Mouse (Mus musculus): ENCODE data around the gene Osbpl10. TPM values are rescaled to one million over a fixed set of nuclear protein-coding genes. Genes with fewer than 3 reads are reported as not detected.

Osbpl10 gene
- 3.1 and 4.7 TPM in 2 replicates for polyA plus RNA-seq (2015; fragmentation: Nextera tagmentation; extraction: Ambion mirVana)

- Histone ChIP-seq H3K4me3 (peak within 1 kb of the TSS; percentile 85), H3K9me3 (no peaks in the 10 kb centered on the region), H3K9ac (peak within 1 kb of the TSS; percentile 87), H3K27me3 (no peaks in the 10 kb centered on the region), H3K4me1 (replicated peaks) (peaks cover 23% of the 10 kb centered on the region), H3K36me3 (no peaks in the 10 kb centered on the region), H3K27ac (replicated peaks) (peak within 1 kb of the TSS; percentile 85), H3K4me2 (peak within 1 kb of the TSS; percentile 94)
- WGBS: under 1% methylated on average over 68 of the region's 86 CpGs
- ATAC-seq (ENCODE audit: low FRiP score, low read depth): peak; percentile 84
Observed at GRCm38 (mm10) chr9:114978281-114979111, at the start of gene Osbpl10. TSS of gene Osbpl10 (plus strand) at chr9:114978569.

DNA sequence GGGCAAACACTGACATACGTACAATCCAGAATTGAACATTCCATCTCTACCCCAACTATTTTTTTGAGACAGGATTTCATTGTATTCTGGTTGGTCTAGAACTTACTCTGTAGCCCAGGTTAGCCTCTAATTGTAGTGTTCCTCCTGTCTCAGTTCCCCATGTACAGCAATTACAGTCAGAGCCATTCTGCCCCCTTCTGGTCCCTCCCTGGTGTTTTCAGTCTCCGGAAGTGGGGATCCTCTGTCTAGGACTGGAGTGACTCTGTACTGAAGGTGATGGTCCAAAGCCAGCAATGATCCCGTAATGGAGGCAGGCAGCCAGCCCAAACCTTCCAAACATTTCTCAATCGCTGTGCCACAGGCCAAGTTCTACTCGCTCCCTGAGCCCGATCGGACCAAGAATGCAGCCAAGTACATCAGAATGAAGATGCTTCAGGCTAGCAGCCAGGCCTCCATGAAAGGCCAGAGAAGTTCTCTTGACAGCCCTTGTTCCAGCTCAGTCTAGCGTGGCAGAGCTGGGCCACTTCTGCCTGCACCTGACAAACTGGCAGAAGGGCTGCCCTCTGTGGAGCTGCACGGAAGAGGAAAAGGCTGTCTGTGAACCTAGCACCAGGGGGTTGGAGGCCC, 47.8 kb upstream of the Osbpl10 start:
- Histone ChIP-seq H3K4me1 (replicated peaks) (peaks cover 15% of the 10 kb centered on the region), H3K27ac (replicated peaks) (peak overlapping the region; percentile 26; the same call in 1 of the 2 replicates), H3K9ac (no peak overlapping the region), H3K27me3 (no peaks in the 10 kb centered on the region), H3K9me3 (no peaks in the 10 kb centered on the region), H3K4me2 (no peak overlapping the region), H3K4me3 (no peak overlapping the region), H3K36me3 (no peaks in the 10 kb centered on the region)
- ATAC-seq (ENCODE audit: low FRiP score, low read depth): peak; percentile 23; the same call in 1 of the 2 replicates
- 56% methylated on average over 9 of the region's 9 CpGs for WGBS

- no peak for ATAC-seq (ENCODE audit: low FRiP score, low read depth)
- Histone ChIP-seq H3K27me3 (no peaks in the 10 kb centered on the region), H3K9ac (peak overlapping the region; percentile 57), H3K36me3 (no peaks in the 10 kb centered on the region), H3K4me3 (peak overlapping the region; percentile 60), H3K4me2 (peak overlapping the region; percentile 89), H3K9me3 (no peaks in the 10 kb centered on the region), H3K4me1 (replicated peaks) (peaks cover 15% of the 10 kb centered on the region), H3K27ac (replicated peaks) (no peak overlapping the region)
- WGBS: 21% methylated on average over 13 of the region's 13 CpGs
Observed at GRCm38 (mm10) chr9:114932607-114933006, 45.8 kb upstream of the Osbpl10 start.

GRCm38 (mm10) chr9:114933037-114933722, 45.2 kb upstream of the Osbpl10 start:
- ATAC-seq (ENCODE audit: low FRiP score, low read depth): peak; percentile 21
- Histone ChIP-seq H3K27me3 (no peaks in the 10 kb centered on the region), H3K9me3 (no peaks in the 10 kb centered on the region), H3K4me1 (replicated peaks) (peaks cover 15% of the 10 kb centered on the region), H3K27ac (replicated peaks) (peak overlapping the region; percentile 69), H3K4me2 (peak overlapping the region; percentile 89), H3K4me3 (peak overlapping the region; percentile 60), H3K9ac (peak overlapping the region; percentile 57), H3K36me3 (no peaks in the 10 kb centered on the region)
- under 1% methylated on average over 45 of the region's 50 CpGs for WGBS

DNA sequence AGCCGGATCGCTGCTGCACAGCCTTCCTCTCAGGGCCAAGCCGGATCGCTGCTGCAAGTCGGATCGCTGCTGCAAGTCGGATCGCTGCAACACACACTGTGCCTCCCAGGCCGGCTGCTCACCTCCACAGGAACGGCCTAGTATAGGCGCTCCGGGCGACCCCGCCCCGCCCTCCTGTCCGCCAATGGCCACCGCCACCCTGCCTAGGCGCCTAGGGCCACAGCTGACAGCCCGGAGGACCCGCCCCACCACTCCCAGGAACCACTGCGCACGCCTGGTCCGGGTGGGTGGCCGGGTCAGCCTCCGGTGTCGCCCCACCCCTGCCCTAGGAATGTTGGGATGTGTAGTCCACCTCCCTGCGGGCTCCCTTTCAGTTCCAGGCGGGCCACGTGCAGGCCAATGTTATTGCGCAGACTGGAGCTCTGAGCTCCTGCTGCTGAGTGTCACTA, 44.6 kb upstream of the Osbpl10 start, which contains the start of gene Gpd1l:
Gpd1l (minus strand) TSS at position 265 of the 449 bp plus-strand sequence.
- H3K27ac ChIP-seq (replicated peaks): peak within 1 kb of the TSS; percentile 69
- peak within 1 kb of the TSS; percentile 60 for H3K4me3 ChIP-seq
- H3K4me1 ChIP-seq (replicated peaks): peaks cover 15% of the 10 kb centered on the region
- 0% methylated on average over 30 of the region's 30 CpGs for WGBS
- H3K9ac ChIP-seq: peak within 1 kb of the TSS; percentile 57
- H3K9me3 ChIP-seq: no peaks in the 10 kb centered on the region
- peak; percentile 96 for ATAC-seq (ENCODE audit: low FRiP score, low read depth)
- H3K4me2 ChIP-seq: peak within 1 kb of the TSS; percentile 89
- no peaks in the 10 kb centered on the region for H3K36me3 ChIP-seq
- H3K27me3 ChIP-seq: no peaks in the 10 kb centered on the region

DNA sequence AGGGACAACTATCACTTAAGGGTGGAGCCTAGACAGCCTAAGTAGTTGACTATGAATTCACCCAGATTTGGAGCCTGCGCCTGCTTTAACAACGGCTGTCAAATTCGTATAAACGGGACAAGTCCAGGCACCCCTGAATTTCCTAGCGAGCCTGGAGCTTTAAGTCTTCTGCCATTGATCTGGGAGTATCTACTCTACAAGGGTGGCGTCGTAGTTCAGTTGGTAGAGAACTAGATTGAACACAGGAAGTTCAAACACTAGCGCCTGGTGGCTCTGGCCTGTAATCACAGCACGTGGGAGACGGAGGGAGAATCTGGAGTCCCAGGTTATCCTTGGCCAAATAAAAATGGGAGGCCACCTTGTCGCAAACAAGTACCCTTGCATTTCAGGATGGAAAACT, 44.1 kb upstream of the Osbpl10 start:
- Histone ChIP-seq H3K4me1 (replicated peaks) (peaks cover 15% of the 10 kb centered on the region), H3K4me2 (peak overlapping the region; percentile 89), H3K4me3 (peak overlapping the region; percentile 60), H3K9ac (no peak overlapping the region), H3K9me3 (no peaks in the 10 kb centered on the region), H3K27me3 (no peaks in the 10 kb centered on the region), H3K27ac (replicated peaks) (0 out of 2 replicates have a peak overlapping the region, but pooled peaks have one; percentile 69), H3K36me3 (no peaks in the 10 kb centered on the region)
- ATAC-seq (ENCODE audit: low FRiP score, low read depth): peak; percentile 1; the same call in 1 of the 2 replicates
- 71% methylated on average over 11 of the region's 11 CpGs for WGBS

DNA sequence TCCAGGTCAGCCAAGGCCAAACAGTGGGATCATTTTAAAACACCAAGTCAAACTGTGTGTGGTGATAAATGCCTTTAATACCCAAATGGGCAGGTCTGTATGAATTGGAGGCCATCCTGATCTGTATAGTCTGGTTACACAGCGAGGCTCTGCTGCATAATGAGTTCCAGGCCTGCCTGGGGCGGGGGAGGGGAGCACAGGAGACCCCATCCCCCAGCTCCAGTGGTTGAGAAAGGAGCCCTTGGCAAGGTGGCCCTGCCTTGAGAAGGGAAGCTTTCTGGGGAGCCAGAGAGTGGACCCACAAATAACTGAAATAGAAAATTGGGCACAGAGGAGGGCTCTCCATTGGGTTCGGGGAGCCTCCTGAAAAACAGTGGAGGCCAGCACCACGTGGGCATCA, 43.0 kb upstream of the Osbpl10 start:
- Histone ChIP-seq H3K27ac (replicated peaks) (no peak overlapping the region), H3K9me3 (no peaks in the 10 kb centered on the region), H3K4me3 (no peak overlapping the region), H3K4me2 (no peak overlapping the region), H3K9ac (no peak overlapping the region), H3K27me3 (no peaks in the 10 kb centered on the region), H3K4me1 (replicated peaks) (peaks cover 15% of the 10 kb centered on the region), H3K36me3 (no peaks in the 10 kb centered on the region)
- 81% methylated on average over 4 of the region's 4 CpGs for WGBS
- ATAC-seq (ENCODE audit: low FRiP score, low read depth): no peak

GRCm38 (mm10) chr9:114936687-114937086, 41.7 kb upstream of the Osbpl10 start:
- Histone ChIP-seq H3K27ac (replicated peaks) (no peak overlapping the region), H3K4me3 (no peak overlapping the region), H3K4me1 (replicated peaks) (peaks cover 15% of the 10 kb centered on the region), H3K36me3 (no peaks in the 10 kb centered on the region), H3K27me3 (no peaks in the 10 kb centered on the region), H3K4me2 (no peak overlapping the region), H3K9me3 (no peaks in the 10 kb centered on the region), H3K9ac (no peak overlapping the region)
- no peak for ATAC-seq (ENCODE audit: low FRiP score, low read depth)
- 86% methylated on average over 2 of the region's 2 CpGs for WGBS

DNA sequence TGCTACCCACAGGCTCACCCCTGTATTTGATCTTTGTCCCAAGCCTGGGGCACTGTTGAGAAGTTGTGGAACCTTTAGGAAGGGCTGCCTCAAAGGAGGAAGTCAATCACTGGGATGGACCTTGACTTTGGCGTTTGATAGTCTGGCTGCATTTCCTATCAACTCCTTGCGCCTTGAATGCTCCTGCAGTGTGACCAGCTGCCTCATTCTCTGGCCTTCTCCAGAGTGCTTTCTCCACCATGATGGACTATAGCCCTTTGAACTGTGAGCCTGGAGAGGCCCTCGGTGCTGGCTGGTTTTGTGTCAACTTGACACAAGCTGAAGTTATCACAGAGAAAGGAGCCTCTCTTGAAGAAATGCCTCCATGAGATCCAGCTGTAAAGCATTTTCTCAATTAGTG, 33.7 kb upstream of the Osbpl10 start:
- no peak for ATAC-seq (ENCODE audit: low FRiP score, low read depth)
- H3K4me1 ChIP-seq (replicated peaks): no peaks in the 10 kb centered on the region
- H3K27me3 ChIP-seq: no peaks in the 10 kb centered on the region
- H3K4me3 ChIP-seq: no peak overlapping the region
- WGBS: 89% methylated on average over 3 of the region's 3 CpGs
- H3K36me3 ChIP-seq: no peaks in the 10 kb centered on the region
- H3K27ac ChIP-seq (replicated peaks): no peak overlapping the region
- H3K4me2 ChIP-seq: no peak overlapping the region
- no peaks in the 10 kb centered on the region for H3K9me3 ChIP-seq
- H3K9ac ChIP-seq: no peak overlapping the region

GRCm38 (mm10) chr9:114945576-114945975, 32.8 kb upstream of the Osbpl10 start:
- 86% methylated on average over 6 of the region's 6 CpGs for WGBS
- Histone ChIP-seq H3K4me3 (no peak overlapping the region), H3K4me2 (no peak overlapping the region), H3K4me1 (replicated peaks) (no peaks in the 10 kb centered on the region), H3K27ac (replicated peaks) (no peak overlapping the region), H3K36me3 (no peaks in the 10 kb centered on the region), H3K9me3 (no peaks in the 10 kb centered on the region), H3K27me3 (no peaks in the 10 kb centered on the region), H3K9ac (no peak overlapping the region)
- ATAC-seq (ENCODE audit: low FRiP score, low read depth): no peak

GRCm38 (mm10) chr9:114948395-114948794, 30.0 kb upstream of the Osbpl10 start:
- H3K27ac ChIP-seq (replicated peaks): no peak overlapping the region
- H3K36me3 ChIP-seq: no peaks in the 10 kb centered on the region
- no peak overlapping the region for H3K4me2 ChIP-seq
- H3K9me3 ChIP-seq: no peaks in the 10 kb centered on the region
- H3K27me3 ChIP-seq: no peaks in the 10 kb centered on the region
- H3K4me1 ChIP-seq (replicated peaks): no peaks in the 10 kb centered on the region
- H3K4me3 ChIP-seq: no peak overlapping the region
- no peak overlapping the region for H3K9ac ChIP-seq
- WGBS: 45% methylated on average over 5 of the region's 5 CpGs
- no peak for ATAC-seq (ENCODE audit: low FRiP score, low read depth)

- no peak overlapping the region for H3K4me3 ChIP-seq
- H3K4me2 ChIP-seq: no peak overlapping the region
- ATAC-seq (ENCODE audit: low FRiP score, low read depth): no peak
- H3K4me1 ChIP-seq (replicated peaks): no peaks in the 10 kb centered on the region
- no peaks in the 10 kb centered on the region for H3K9me3 ChIP-seq
- no peak overlapping the region for H3K9ac ChIP-seq
- H3K27me3 ChIP-seq: no peaks in the 10 kb centered on the region
- WGBS: 34% methylated on average over 1 of the region's 1 CpGs
- H3K36me3 ChIP-seq: no peaks in the 10 kb centered on the region
- no peak overlapping the region for H3K27ac ChIP-seq (replicated peaks)
Observed at GRCm38 (mm10) chr9:114952866-114953265, 25.5 kb upstream of the Osbpl10 start.
